Mouse (Mus musculus) limb, embryonic 13.5 days (tissue): ENCODE measurements around the gene Ikzf4. TPM values are rescaled to one million over a fixed set of nuclear protein-coding genes. Genes with fewer than 3 reads are reported as not detected.

Experiments used
- microRNA-seq: library from miRNA; unstranded; fragments of <30 nt; microRNA quantifications from one replicate; pipeline ENCODE4, GENCODE M21; 2016
- polyA plus RNA-seq: library from polyadenylated mRNA; unstranded; fragments of >200 nt; fragmentation: Nextera tagmentation; extraction: Ambion mirVana; gene quantifications from 2 replicates; pipeline ENCODE4 v1.2.1, GENCODE M21; 2015

Gene Ikzf4
- polyA plus RNA-seq, 1 experiment from 2014 or later = 5.2 TPM

Small RNA genes lying within 50 kb of the gene (microRNA-seq; reads per million reads assigned to microRNA genes)
- gene Mir6917 = not detected

Other genes starting within 250 kb of the Ikzf4 start
- 0.28 and 0.38 TPM in 2 replicates for gene Slc39a5, start 244.8 kb downstream of the Ikzf4 start, polyA plus RNA-seq
- gene Nabp2, start 234.5 kb downstream of the Ikzf4 start, polyA plus RNA-seq = 60.6 and 61.4 TPM in 2 replicates
- gene Rnf41, start 234.3 kb downstream of the Ikzf4 start, polyA plus RNA-seq = 42.3 and 43.3 TPM in 2 replicates
- 96.6 and 110 TPM in 2 replicates for gene Smarcc2, start 186.7 kb downstream of the Ikzf4 start, polyA plus RNA-seq
- gene Myl6, start 151.8 kb downstream of the Ikzf4 start, polyA plus RNA-seq = 1,077 and 1,101 TPM in 2 replicates
- 4.7 and 5.0 TPM in 2 replicates for gene Myl6b, start 147.3 kb downstream of the Ikzf4 start, polyA plus RNA-seq
- 24.0 and 28.0 TPM in 2 replicates for gene Esyt1, start 120.1 kb downstream of the Ikzf4 start, polyA plus RNA-seq
- 16.4 and 17.3 TPM in 2 replicates for gene Zc3h10, start 98.2 kb downstream of the Ikzf4 start, polyA plus RNA-seq
- 3,677 and 3,933 TPM in 2 replicates for gene Rpl41, start 96.7 kb downstream of the Ikzf4 start, polyA plus RNA-seq
- gene Pa2g4, start 80.0 kb downstream of the Ikzf4 start, polyA plus RNA-seq = 198 and 200 TPM in 2 replicates
- 14.5 and 17.5 TPM in 2 replicates for gene Erbb3, start 56.3 kb downstream of the Ikzf4 start, polyA plus RNA-seq
- gene Rps26, start 19.2 kb downstream of the Ikzf4 start, polyA plus RNA-seq = 752 and 768 TPM in 2 replicates
- gene Suox, start 28.1 kb upstream of the Ikzf4 start, polyA plus RNA-seq = 22.0 TPM in 2 replicates
- gene Rab5b, start 50.3 kb upstream of the Ikzf4 start, polyA plus RNA-seq = 83.5 and 87.5 TPM in 2 replicates
- 2.2 and 2.3 TPM in 2 replicates for gene Pmel, start 58.2 kb upstream of the Ikzf4 start, polyA plus RNA-seq
- gene Cdk2, start 59.0 kb upstream of the Ikzf4 start, polyA plus RNA-seq = 132 and 134 TPM in 2 replicates
- gene Dgka, start 98.9 kb upstream of the Ikzf4 start, polyA plus RNA-seq = 12.0 and 12.1 TPM in 2 replicates
- gene Pym1, start 101.9 kb upstream of the Ikzf4 start, polyA plus RNA-seq = 44.0 and 47.9 TPM in 2 replicates
- gene Mmp19, start 144.9 kb upstream of the Ikzf4 start, polyA plus RNA-seq = 0.56 and 0.78 TPM in 2 replicates
- gene Dnajc14, start 158.1 kb upstream of the Ikzf4 start, polyA plus RNA-seq = 58.8 and 66.8 TPM in 2 replicates
- gene Tmem198b, start 158.4 kb upstream of the Ikzf4 start, polyA plus RNA-seq = 25.3 and 27.1 TPM in 2 replicates
- gene Sarnp, start 171.3 kb upstream of the Ikzf4 start, polyA plus RNA-seq = 224 and 240 TPM in 2 replicates
- gene Ormdl2, start 175.7 kb upstream of the Ikzf4 start, polyA plus RNA-seq = 30.2 and 34.0 TPM in 2 replicates
- gene Gdf11, start 245.7 kb upstream of the Ikzf4 start, polyA plus RNA-seq = 12.5 and 13.1 TPM in 2 replicates